Mouse (Mus musculus): ENCODE data around the gene Ets1. TPM values are rescaled to one million over a fixed set of nuclear protein-coding genes. Genes with fewer than 3 reads are reported as not detected.

Gene Ets1
- total RNA-seq, 2 experiments from 2014 or later: 16.4 to 19.0 TPM

- DNase-seq (ENCODE audit: low spot score in 2 of 2): no peak
Observed at GRCm38 (mm10) chr9:32727058-32727457, 91.0 kb downstream of the Ets1 start.

GRCm38 (mm10) chr9:32728306-32728705, 92.3 kb downstream of the Ets1 start:
- no peak for DNase-seq (ENCODE audit: low spot score in 2 of 2)

GRCm38 (mm10) chr9:32728806-32729205, 92.8 kb downstream of the Ets1 start:
- DNase-seq (ENCODE audit: low spot score in 2 of 2): no peak

DNA sequence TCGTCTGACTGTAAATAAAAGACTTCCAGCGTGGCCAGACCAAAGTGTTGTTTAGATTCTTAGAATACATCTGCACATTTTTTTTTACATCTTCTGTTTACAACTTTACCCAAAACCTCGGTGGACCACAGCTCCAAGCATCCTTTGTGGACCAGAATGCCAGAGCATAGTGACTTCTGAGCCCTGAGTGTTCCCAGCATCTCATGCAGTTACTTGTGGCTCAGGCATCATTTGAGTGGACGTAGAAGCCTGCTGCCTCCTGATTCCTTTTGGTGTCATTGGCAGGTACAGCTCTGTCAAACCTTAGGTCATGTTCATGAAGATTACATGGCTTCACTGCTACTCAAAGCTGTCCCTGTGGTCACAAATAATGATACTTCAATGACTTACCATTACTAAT, 93.2 kb downstream of the Ets1 start:
- no peak for DNase-seq (ENCODE audit: low spot score in 2 of 2)

- DNase-seq (ENCODE audit: low spot score in 2 of 2): no peak
Observed at GRCm38 (mm10) chr9:32730001-32730655, 94.1 kb downstream of the Ets1 start.

DNA sequence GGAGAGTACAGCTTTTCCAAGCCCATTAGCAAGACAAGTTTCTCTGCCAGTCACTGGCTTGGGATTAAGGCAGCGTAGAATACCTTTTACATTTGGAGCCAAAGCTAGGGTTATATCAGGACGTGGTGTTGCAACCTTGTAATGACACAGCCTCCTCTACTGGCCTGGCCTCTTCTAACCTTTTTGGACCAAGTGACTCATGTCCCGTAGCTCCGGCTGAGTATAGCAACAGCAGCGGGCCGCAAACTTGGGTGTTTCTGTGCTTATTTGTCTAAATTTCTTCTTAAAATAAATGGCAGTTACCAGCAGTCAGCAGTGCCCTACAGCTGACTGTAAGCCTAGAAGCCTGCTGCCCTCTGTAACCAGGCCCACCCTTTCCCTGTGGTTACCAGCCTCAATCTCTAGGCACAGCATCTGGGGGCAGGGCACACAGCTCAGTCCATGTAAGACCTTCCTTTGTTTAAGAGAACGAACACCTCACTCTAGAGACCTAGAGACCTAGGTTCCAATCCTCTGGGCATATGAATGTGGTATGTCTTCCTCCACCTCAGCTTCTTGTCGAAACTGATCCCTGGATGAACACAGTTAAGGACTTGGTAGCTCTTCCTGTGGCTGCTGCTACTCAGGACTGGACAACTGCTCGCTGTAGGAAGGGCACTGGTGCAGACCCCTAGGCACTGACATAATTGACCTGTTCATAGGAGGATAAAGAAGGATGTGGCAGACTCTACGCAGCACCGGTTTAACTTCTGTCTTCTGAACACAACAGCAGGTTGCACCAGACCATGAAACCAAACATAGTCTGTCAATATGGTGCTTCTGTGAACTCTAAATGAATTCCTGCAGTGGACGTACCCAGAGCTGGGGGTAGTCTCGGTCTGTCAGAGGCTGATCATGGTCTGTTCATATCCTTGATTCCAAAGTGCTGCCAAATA, 94.9 kb downstream of the Ets1 start:
- no peak for DNase-seq (ENCODE audit: low spot score in 2 of 2)

DNA sequence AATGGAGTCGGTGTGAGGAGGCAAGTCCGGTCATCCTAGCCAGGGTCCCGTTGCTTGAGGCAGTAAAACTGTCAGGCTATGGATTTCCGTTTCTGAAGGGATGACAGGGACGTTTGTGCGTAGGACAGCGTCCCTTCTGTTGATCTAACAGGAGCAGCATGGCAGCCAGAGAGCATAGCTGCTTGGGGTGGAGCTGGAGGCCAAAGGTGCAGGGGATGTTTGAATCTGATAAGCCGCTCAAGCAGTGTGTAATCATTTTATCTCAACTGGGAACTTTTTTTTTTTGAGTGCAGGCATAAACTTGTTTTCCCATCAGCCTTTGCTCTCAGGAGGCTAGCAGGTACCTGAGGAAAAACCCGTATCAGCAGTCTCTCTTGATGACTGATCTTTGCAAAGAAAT, 95.8 kb downstream of the Ets1 start:
- no peak for DNase-seq (ENCODE audit: low spot score in 2 of 2)

DNA sequence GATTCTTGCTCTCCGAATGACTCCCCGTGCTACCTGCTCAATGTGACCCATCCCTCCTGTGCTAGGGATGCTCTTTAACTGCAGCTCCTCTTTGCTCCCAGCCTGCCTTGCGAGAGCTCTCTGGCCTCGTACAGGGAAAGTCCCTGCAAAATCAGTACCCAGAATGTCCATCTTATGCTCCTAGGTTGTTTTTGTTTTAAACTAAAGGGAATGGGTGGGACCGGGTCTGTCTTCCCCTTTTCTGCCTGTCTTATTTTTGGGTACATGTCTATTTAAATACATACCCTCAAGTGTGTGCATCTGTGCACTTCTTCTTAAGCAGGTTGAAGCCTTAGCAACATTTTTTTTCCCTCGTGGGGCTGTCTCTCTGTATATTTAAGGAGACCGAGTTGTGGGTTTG, 99.0 kb downstream of the Ets1 start:
- DNase-seq (ENCODE audit: low spot score in 2 of 2): no peak

DNA sequence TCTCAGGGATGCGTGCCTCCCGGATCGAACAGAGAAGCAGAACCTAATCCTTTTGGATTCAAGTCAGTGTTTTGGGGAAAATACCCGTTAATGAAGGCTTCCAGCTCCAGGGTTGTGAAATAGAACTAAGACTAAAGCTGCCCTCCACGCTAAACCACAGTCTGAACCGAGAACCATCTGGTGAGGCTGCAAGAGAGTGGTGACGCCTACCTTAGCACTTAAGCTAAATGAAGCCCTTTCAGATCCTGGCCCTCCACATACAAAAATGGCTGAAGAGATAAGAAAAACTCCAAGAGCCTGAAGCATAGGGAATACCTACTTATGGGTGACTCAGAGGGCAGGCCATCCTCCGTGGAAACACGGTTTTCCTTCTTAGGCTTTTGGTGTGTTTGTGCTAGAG, 100.0 kb downstream of the Ets1 start:
- no peak for DNase-seq (ENCODE audit: low spot score in 2 of 2)

- no peak for DNase-seq (ENCODE audit: low spot score in 2 of 2)
Observed at GRCm38 (mm10) chr9:32739988-32740387, 104.0 kb downstream of the Ets1 start.

GRCm38 (mm10) chr9:32740751-32741387, 104.8 kb downstream of the Ets1 start:
- DNase-seq (ENCODE audit: low spot score in 2 of 2): no peak

GRCm38 (mm10) chr9:32741681-32742080, 105.7 kb downstream of the Ets1 start:
- DNase-seq (ENCODE audit: low spot score in 2 of 2): no peak

GRCm38 (mm10) chr9:32743157-32743556, 107.1 kb downstream of the Ets1 start:
- no peak for DNase-seq (ENCODE audit: low spot score in 2 of 2)

DNA sequence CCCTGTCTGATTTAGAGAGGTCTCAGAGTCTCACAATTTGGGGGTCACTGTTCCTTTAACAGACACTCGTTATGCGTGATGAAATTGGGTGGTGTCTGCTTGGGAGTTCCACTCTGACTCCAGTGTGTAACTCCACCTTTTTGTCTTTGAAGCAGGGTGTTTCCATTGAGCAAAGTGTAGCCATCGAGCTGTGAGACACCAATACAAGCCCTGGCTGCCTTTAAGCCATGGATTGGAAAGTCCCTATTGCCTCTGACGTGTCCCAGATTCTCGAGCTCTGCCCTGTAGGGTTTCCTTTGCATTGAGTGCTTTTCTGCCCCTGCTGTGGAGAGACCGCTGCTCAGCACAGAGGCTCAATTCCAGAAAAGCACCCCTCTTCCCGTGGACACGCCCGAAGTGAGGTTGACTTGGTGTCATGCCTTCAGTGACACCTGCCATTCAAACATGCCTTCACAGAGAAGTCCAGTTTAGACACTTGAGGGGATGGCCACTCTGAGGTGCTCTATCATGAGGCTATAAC, 107.7 kb downstream of the Ets1 start:
- DNase-seq (ENCODE audit: low spot score in 2 of 2): no peak

DNA sequence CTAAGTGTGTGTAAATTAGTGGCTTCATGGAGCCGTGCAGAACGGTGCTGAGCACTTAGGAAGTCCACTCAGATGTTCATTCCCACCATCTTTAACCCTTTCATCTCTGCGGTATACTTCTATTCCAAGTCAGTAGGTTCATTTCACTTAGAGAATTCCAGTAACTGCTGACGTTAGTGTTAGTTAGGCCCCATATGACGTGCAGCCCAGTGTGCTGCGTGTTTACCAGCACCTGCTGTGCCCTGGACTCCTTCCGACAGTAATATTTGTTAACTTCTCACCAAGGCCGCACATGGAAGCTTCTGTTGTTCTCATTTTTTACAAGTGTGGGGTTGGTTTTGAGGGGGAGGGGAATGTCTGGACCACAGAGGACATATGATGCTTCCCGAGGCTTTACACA, 108.3 kb downstream of the Ets1 start:
- DNase-seq (ENCODE audit: low spot score in 2 of 2): no peak

DNA sequence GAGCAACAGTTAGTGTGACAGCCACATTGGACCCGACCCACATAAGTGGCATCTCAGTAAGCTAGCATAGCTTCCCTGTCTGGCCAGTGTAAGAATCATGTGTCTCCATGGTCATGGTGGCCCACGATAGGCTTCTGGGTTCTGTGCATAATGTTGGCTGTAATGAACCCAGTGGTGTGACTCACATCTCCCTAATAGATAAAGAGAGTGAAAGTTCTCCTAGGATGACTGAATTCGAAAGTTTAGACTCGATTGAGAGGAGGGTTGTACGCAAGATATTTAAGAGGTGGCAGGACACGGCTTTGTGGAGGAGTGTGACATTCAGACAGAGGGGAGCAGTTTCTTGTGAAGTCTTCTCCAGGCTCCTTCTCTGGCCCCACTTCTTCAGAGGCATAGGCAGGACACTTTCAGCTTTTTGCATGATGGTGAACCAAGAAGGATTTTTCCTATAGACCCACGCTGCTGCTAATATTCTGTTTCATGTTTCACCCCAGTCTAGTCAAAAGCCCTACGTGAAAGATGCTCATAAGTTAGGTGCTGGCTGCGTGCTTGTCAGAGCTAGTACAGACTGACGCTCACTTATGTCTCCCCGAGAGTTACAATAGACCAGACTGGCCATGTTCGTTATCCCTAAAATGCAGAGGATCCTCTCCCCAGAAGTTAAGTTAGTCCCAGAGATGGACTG, 109.2 kb downstream of the Ets1 start:
- no peak for DNase-seq (ENCODE audit: low spot score in 2 of 2)

DNA sequence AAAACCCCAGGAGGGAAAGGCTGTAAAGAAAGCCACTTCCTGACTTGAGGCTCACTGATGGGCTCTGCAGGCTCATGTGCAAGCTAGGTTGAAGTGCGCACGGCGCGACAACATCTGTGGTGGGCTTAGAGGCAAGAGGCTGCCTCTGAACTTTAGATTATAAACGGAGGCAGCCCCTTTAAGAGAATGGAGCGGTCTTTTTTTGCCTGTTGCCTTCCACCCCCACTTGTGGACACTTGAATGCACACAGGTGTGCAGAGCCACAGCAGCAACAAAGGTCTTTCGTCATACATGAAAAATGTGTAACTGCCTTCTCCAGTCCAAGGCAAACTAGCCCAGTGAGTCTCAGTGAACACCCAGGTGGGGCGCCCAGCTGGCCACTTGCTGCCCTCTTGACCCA, 110.0 kb downstream of the Ets1 start:
- DNase-seq (ENCODE audit: low spot score in 2 of 2): no peak

- no peak for DNase-seq (ENCODE audit: low spot score in 2 of 2)
Observed at GRCm38 (mm10) chr9:32746615-32747014, 110.6 kb downstream of the Ets1 start.

- DNase-seq (ENCODE audit: low spot score in 2 of 2): no peak
Observed at GRCm38 (mm10) chr9:32747624-32748023, 111.6 kb downstream of the Ets1 start.

DNA sequence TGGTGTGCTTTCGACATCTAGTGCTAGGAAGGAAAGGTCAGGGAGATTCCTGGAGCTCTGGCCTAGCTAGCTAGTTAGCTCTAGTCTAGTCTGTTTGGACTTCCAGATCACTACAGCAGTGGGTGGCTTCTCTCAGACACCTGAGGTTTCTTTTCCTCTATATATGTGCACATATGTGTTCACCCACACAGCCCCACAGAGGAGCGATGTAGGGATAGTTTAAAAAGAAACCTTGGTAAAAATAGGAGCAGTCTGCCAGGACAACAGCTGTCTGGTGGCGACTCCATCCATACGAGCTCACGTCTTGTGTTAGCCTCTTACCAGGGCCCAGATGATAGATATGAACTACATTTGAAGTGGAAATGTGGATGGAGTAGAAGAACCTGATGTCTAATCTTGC, 112.5 kb downstream of the Ets1 start:
- no peak for DNase-seq (ENCODE audit: low spot score in 2 of 2)

All from layer of hippocampus, postnatal 14 days (tissue).